Mouse (Mus musculus) limb, embryonic 13.5 days (tissue): Measurements from ENCODE around the gene 2310022A10Rik. TPM values are rescaled to one million over a fixed set of nuclear protein-coding genes. Genes with fewer than 3 reads are reported as not detected.

Experiments
- ATAC-seq: fragments of 200-750 bp; cut with Nextera tagmentation; 2 replicates; pipeline ENCODE4 v1.8.0; 2017; ENCODE audit warnings: low read depth, moderate number of reproducible peaks, moderate TSS enrichment; ENCODE audit not compliant: low FRiP score
- H3K27ac ChIP-seq: fragments of 300-500 bp; sonication (generic); 2 replicates; pipeline ENCODE4 v1.5.1; 2015; ENCODE audit warnings: inconsistent platforms, mild to moderate bottlenecking, moderate library complexity
- H3K27me3 ChIP-seq: fragments of 300-500 bp; sonication (generic); 2 replicates; pipeline ENCODE4 v1.6.1; 2015; ENCODE audit warnings: mild to moderate bottlenecking, inconsistent platforms
- H3K36me3 ChIP-seq: fragments of 300-500 bp; sonication (generic); 2 replicates; pipeline ENCODE4 v1.6.1; 2015; ENCODE audit warnings: inconsistent platforms, mild to moderate bottlenecking, moderate library complexity
- H3K4me1 ChIP-seq: fragments of 300-500 bp; sonication (generic); 2 replicates; pipeline ENCODE4 v1.6.1; 2015; ENCODE audit warnings: inconsistent platforms
- H3K4me2 ChIP-seq: fragments of 300-500 bp; sonication (generic); replicated peaks from 2 replicates; pipeline ENCODE4 v1.6.1; 2015; ENCODE audit warnings: inconsistent platforms, mild to moderate bottlenecking, moderate library complexity
- H3K4me3 ChIP-seq: fragments of 300-500 bp; sonication (generic); 2 replicates; pipeline ENCODE4 v1.5.1; 2015; ENCODE audit warnings: moderate library complexity, mild to moderate bottlenecking, inconsistent platforms
- H3K9ac ChIP-seq: fragments of 300-500 bp; sonication (generic); 2 replicates; pipeline ENCODE4 v1.6.1; 2015; ENCODE audit warnings: mild to moderate bottlenecking, inconsistent platforms
- H3K9me3 ChIP-seq: fragments of 300-500 bp; sonication (generic); 2 replicates; pipeline ENCODE4 v1.6.1; 2016; ENCODE audit warnings: inconsistent platforms
- WGBS: fragments of 180-500 bp; shearing (Covaris S2); methylation state at CpG from one replicate; pipeline ENCODE4 v1.1.7; 2015; 5-methylcytosine and 5-hydroxymethylcytosine counted together
- polyA plus RNA-seq: library from polyadenylated mRNA; unstranded; fragments of >200 nt; fragmentation: Nextera tagmentation; extraction: Ambion mirVana; gene quantifications from 2 replicates; pipeline ENCODE4 v1.2.1, GENCODE M21; 2015

2310022A10Rik gene
- polyA plus RNA-seq, 1 experiment from 2014 or later: 37.0 TPM

GRCm38 (mm10) chr7:27592934-27593645, 40.1 kb downstream of the 2310022A10Rik start:
- H3K9ac ChIP-seq: peak overlapping the region; percentile 89

GRCm38 (mm10) chr7:27596586-27597503, 43.8 kb downstream of the 2310022A10Rik start:
- no peaks in the 10 kb centered on the region for H3K9me3 ChIP-seq
- no peak for ATAC-seq
- 57% methylated on average over 10 of the region's 10 CpGs for WGBS
- H3K36me3 ChIP-seq: peaks cover 15% of the 10 kb centered on the region
- H3K27ac ChIP-seq: peak overlapping the region; percentile 70
- H3K9ac ChIP-seq: peak overlapping the region; percentile 54
- H3K4me2 ChIP-seq: peak overlapping the region; percentile 14; the same call in 1 of the 2 replicates
- H3K4me1 ChIP-seq: peaks cover 54% of the 10 kb centered on the region
- H3K4me3 ChIP-seq: no peak overlapping the region
- no peaks in the 10 kb centered on the region for H3K27me3 ChIP-seq

More at GRCm38 (mm10) chr7:27592934-27593645, 40.1 kb downstream of the 2310022A10Rik start:
- peak overlapping the region; percentile 73 for H3K4me3 ChIP-seq
- no peak for ATAC-seq
- peak overlapping the region; percentile 80 for H3K4me2 ChIP-seq
- H3K36me3 ChIP-seq: peaks cover 15% of the 10 kb centered on the region
- no peaks in the 10 kb centered on the region for H3K9me3 ChIP-seq
- WGBS: 55% methylated on average over 12 of the region's 12 CpGs
- no peaks in the 10 kb centered on the region for H3K27me3 ChIP-seq
- peak overlapping the region; percentile 98 for H3K27ac ChIP-seq
- H3K4me1 ChIP-seq: peaks cover 38% of the 10 kb centered on the region

GRCm38 (mm10) chr7:27598053-27598452, 45.0 kb downstream of the 2310022A10Rik start:
- ATAC-seq: no peak
- H3K4me1 ChIP-seq: peaks cover 59% of the 10 kb centered on the region
- 76% methylated on average over 7 of the region's 7 CpGs for WGBS
- H3K36me3 ChIP-seq: peaks cover 19% of the 10 kb centered on the region
- H3K9ac ChIP-seq: no peak overlapping the region
- H3K27me3 ChIP-seq: no peaks in the 10 kb centered on the region
- no peaks in the 10 kb centered on the region for H3K9me3 ChIP-seq
- H3K4me2 ChIP-seq: no peak overlapping the region
- H3K27ac ChIP-seq: no peak overlapping the region; the same call in 1 of the 2 replicates
- H3K4me3 ChIP-seq: no peak overlapping the region

GRCm38 (mm10) chr7:27601628-27602027, 48.6 kb downstream of the 2310022A10Rik start:
- Histone ChIP-seq H3K4me1 (peaks cover 70% of the 10 kb centered on the region), H3K9me3 (no peaks in the 10 kb centered on the region), H3K27ac (peak overlapping the region; percentile 39; the same call in 1 of the 2 replicates), H3K27me3 (no peaks in the 10 kb centered on the region), H3K4me3 (no peak overlapping the region), H3K9ac (no peak overlapping the region), H3K4me2 (no peak overlapping the region), H3K36me3 (peaks cover 6% of the 10 kb centered on the region; the same call in 1 of the 2 replicates)
- 64% methylated on average over 4 of the region's 4 CpGs for WGBS
- no peak; the same call in 1 of the 2 replicates for ATAC-seq

GRCm38 (mm10) chr7:27602161-27602560, 49.1 kb downstream of the 2310022A10Rik start:
- peaks cover 6% of the 10 kb centered on the region; the same call in 1 of the 2 replicates for H3K36me3 ChIP-seq
- no peak overlapping the region for H3K9ac ChIP-seq
- H3K9me3 ChIP-seq: no peaks in the 10 kb centered on the region
- whole genome bisulfite sequencing: 72% methylated on average over 2 of the region's 2 CpGs
- ATAC-seq: no peak
- no peak overlapping the region for H3K4me2 ChIP-seq
- peaks cover 70% of the 10 kb centered on the region for H3K4me1 ChIP-seq
- no peak overlapping the region for H3K4me3 ChIP-seq
- no peaks in the 10 kb centered on the region for H3K27me3 ChIP-seq
- no peak overlapping the region for H3K27ac ChIP-seq

- no peaks in the 10 kb centered on the region for H3K27me3 ChIP-seq
- H3K9ac ChIP-seq: no peak overlapping the region; the same call in 1 of the 2 replicates
- no peak overlapping the region for H3K4me3 ChIP-seq
- no peak for ATAC-seq
- H3K4me2 ChIP-seq: no peak overlapping the region
- WGBS: 82% methylated on average over 7 of the region's 7 CpGs
- peaks cover 70% of the 10 kb centered on the region for H3K4me1 ChIP-seq
- H3K9me3 ChIP-seq: no peaks in the 10 kb centered on the region
- H3K27ac ChIP-seq: no peak overlapping the region
- H3K36me3 ChIP-seq: peaks cover 12% of the 10 kb centered on the region; the same call in 1 of the 2 replicates
Measured at GRCm38 (mm10) chr7:27602835-27603234, 49.8 kb downstream of the 2310022A10Rik start.

GRCm38 (mm10) chr7:27604661-27605348, 51.8 kb downstream of the 2310022A10Rik start:
- Histone ChIP-seq H3K4me3 (no peak overlapping the region), H3K36me3 (peaks cover 29% of the 10 kb centered on the region), H3K9ac (no peak overlapping the region), H3K27ac (peak overlapping the region; percentile 88; the same call in 1 of the 2 replicates), H3K27me3 (no peaks in the 10 kb centered on the region), H3K4me1 (peaks cover 64% of the 10 kb centered on the region), H3K4me2 (no peak overlapping the region), H3K9me3 (no peaks in the 10 kb centered on the region)
- WGBS: 50% methylated on average over 5 of the region's 5 CpGs
- no peak for ATAC-seq

- Histone ChIP-seq H3K9ac (peak overlapping the region; percentile 45; the same call in 1 of the 2 replicates), H3K36me3 (peaks cover 37% of the 10 kb centered on the region), H3K27ac (peak overlapping the region; percentile 88), H3K4me3 (no peak overlapping the region), H3K9me3 (no peaks in the 10 kb centered on the region), H3K4me2 (peak overlapping the region; percentile 30; the same call in 1 of the 2 replicates), H3K27me3 (no peaks in the 10 kb centered on the region), H3K4me1 (peaks cover 64% of the 10 kb centered on the region)
- ATAC-seq: 0 out of 2 replicates have a peak, but pooled peaks have one; percentile 12
- 49% methylated on average over 9 of the region's 9 CpGs for WGBS
Measured at GRCm38 (mm10) chr7:27605499-27606285, 52.7 kb downstream of the 2310022A10Rik start.

GRCm38 (mm10) chr7:27606481-27607254, 53.6 kb downstream of the 2310022A10Rik start:
- H3K27ac ChIP-seq: peak overlapping the region; percentile 88; the same call in 1 of the 2 replicates
- 47% methylated on average over 10 of the region's 10 CpGs for WGBS
- H3K9me3 ChIP-seq: no peaks in the 10 kb centered on the region
- peak overlapping the region; percentile 30 for H3K4me2 ChIP-seq
- peaks cover 42% of the 10 kb centered on the region for H3K36me3 ChIP-seq
- peak overlapping the region; percentile 31; the same call in 1 of the 2 replicates for H3K9ac ChIP-seq
- no peaks in the 10 kb centered on the region for H3K27me3 ChIP-seq
- ATAC-seq: peak; percentile 49; the same call in 1 of the 2 replicates
- H3K4me3 ChIP-seq: no peak overlapping the region
- peaks cover 55% of the 10 kb centered on the region for H3K4me1 ChIP-seq

- Histone ChIP-seq H3K4me1 (peaks cover 46% of the 10 kb centered on the region), H3K27ac (peak overlapping the region; percentile 88; the same call in 1 of the 2 replicates), H3K27me3 (no peaks in the 10 kb centered on the region), H3K36me3 (peaks cover 42% of the 10 kb centered on the region), H3K4me3 (no peak overlapping the region), H3K9me3 (no peaks in the 10 kb centered on the region), H3K4me2 (0 out of 2 replicates have a peak overlapping the region, but pooled peaks have one; percentile 9), H3K9ac (peak overlapping the region; percentile 31)
- ATAC-seq: no peak
- WGBS: 65% methylated on average over 5 of the region's 5 CpGs
Measured at GRCm38 (mm10) chr7:27607580-27607979, 54.5 kb downstream of the 2310022A10Rik start.
